Mouse (Mus musculus) mouse embryonic stem cell (cell line): ENCODE results near the gene Psmc1.

ENCODE experiments used
- in situ Hi-C, 2 experiments: fragments of 300-500 bp; cut with MboI; formaldehyde crosslinking; loops; 1 replicate in 1 of 2; 3 replicates in 1 of 2; pipeline ENCODE4 v1.14.3; 2019 to 2020; ENCODE audit warnings: low sequenced_read_pairs in 2 of 2, low pct_unique_long_range_greater_than_20kb in 1 of 2, mixed read lengths in 1 of 2; ENCODE audit not compliant: unreplicated experiment in 1 of 2

Gene Psmc1

DNA sequence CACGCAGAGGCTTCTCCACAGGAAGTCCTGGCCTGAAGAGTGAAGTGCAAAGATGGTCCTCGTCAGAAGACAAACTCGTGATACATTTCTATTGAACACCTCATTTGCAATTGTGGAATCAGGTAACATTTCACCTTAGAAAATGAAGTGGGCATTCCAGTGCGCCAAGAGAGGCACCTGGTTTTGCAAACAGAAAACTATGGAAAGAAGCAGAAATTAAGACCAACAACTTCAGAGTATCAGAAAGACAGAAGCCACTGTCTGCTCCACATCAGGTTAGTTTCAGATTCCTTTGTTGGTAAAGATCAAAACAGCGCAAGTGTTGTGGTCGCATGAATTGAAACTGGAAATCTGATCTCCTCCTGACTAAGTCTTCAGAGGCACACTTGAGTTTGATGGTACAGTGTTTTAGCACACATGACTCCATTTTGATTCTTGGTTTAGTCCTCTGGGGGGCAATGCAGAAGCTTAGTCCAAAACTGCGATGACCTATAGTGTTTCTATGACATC is 55.1 kb downstream of the Psmc1 start:
- in situ Hi-C loops: loop anchor here in 1 of 2 experiments (5.0 to 25.0 kb wide), 2 partner anchors 322 to 672 kb away; no protein-coding TSS in a partner anchor

DNA sequence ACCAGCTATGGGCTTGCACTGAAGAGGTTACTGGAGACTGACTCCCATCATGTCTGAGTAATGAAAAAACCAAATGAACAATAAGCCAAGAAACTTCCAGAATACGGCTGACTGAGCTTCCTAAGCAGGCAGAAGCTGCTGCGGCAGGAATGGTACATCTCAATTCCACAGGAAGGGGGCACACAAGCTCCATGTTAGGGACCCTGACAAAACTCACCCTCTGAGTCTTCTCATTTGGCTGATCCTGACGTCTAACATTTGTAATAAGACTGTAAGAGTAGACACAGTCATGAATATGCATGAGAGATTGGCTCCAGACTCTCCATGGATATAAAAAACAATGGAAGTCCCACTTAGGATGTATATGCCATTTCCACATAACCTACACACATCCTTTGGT is 56.2 kb downstream of the Psmc1 start:
- in situ Hi-C loops: loop anchor here in 1 of 2 experiments (25.0 kb wide), 1 partner anchor 671 kb away; no protein-coding TSS in a partner anchor

DNA sequence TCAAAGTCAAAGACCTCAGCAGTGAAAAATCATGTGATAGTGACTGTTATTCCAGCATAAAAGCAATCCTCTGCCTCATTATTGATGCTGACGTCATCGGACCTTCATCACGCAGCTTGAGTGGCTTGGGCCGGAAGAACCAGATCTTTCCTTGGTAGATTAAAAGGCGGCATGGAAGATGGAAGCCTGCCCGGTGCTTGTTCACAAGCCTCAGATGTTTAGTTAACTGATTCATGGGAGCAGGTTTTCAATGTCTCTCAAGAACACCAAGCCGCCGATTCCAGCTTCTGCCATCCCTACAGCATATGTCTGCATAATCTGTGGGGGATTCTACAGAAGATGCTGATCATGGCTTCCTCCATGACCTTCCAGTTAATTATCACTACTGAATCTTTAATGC is 57.0 kb downstream of the Psmc1 start:
- in situ Hi-C loops: loop anchor here in 1 of 2 experiments (25.0 kb wide), 1 partner anchor 670 kb away; no protein-coding TSS in a partner anchor

DNA sequence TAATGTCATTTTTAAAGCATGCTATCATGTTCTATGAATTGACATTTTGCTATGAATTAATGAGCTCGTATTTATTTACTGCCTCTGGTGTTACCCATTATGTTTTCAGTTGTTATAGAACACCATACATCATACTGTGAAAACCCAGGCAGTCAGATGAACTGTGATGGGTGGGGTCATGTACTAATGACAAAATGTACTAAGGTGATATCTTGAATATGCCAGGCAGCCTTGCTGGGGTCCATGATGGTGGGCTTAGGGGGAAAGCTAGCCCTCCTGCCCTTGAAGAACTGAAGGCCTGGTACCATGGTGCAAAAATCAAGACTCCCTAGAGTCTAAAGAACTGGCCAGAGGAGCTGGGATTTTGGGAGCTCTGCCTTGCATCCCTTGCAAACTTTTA is 57.5 kb downstream of the Psmc1 start:
- in situ Hi-C loops: loop anchor here in 1 of 2 experiments (25.0 kb wide), 1 partner anchor 670 kb away; no protein-coding TSS in a partner anchor

DNA sequence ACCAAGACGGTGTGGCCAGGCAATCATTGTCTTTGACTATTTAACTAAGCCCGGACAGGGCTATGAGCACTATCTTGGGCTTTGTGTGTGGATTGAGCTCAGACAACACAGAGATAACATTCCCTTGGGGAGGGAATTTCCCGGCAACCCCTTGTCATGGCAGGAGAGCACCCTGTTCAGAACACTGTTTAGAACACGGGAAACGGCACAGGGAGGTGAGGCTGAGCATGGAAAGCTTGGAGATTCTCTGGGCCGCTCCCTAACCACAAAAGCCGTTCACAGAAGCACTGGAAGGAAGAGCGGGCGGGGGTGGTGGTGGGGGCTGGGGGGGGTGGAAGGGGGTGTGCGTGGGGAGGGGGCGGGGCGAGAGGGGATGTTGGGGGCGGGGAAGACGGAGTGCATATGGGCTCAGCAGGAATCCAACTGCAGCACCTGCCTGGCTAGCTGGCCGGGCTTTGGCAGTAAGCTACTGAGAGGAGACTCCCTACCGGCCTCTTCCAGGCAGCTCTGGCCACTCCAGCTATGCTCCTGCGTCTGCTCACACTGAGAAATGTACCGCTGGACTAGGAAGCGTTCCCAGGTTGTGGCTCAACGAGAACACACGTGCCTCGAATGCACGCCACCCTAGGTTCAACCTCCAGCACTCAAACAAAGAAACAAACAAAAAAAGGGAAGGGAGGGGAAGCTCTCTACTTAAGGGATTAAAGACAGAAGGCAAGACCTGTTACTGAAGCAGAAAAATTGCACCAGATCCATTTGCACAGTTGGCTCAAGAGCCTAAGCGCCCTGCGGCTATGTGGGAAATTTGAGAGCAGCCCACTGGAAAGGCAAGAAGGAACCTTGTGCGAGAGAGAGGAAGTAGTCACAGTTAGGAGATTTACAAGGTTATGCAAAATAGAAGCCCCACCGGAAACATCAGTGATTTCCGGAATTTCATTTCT is 58.2 kb downstream of the Psmc1 start:
- in situ Hi-C loops: loop anchor here in 1 of 2 experiments (25.0 kb wide), 1 partner anchor 669 kb away; no protein-coding TSS in a partner anchor

DNA sequence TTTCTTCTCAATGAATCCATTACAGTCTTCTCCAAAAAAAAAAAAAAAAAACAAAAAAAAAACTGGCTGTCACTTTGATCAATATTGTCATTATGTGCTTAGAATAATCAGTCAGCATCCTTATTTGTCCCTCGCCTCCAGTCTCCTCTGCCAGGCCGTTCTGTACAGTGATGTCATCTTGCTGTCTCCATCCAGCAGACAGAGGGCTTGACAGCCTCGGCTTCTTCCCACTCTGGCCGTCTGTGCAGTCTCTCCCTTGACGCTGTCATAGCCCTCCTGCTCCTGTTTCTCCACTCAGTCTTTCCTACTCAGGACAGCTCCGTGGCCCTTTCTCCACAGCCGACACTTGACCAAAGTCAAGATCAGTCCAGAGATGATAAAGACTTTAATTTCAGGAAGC is 62.5 kb downstream of the Psmc1 start:
- in situ Hi-C loops: loop anchor here in 1 of 2 experiments (25.0 kb wide), 1 partner anchor 665 kb away; no protein-coding TSS in a partner anchor
